Mouse (Mus musculus) small intestine, adult 2 months (tissue): ENCODE measurements around the gene P4ha2. TPM values are rescaled to one million over a fixed set of nuclear protein-coding genes. Genes with fewer than 3 reads are reported as not detected.

ENCODE experiments used
- H3K27ac ChIP-seq: fragments of 200-500 bp; 2 replicates; pipeline ENCODE4 v1.5.1; 2012; ENCODE audit warnings: low read depth, low read length, control low read depth, inconsistent platforms; ENCODE audit not compliant: insufficient read depth
- H3K27me3 ChIP-seq: fragments of 200-500 bp; 2 replicates; pipeline ENCODE4 v1.6.1; 2012; ENCODE audit warnings: mild to moderate bottlenecking, moderate library complexity, low read length, inconsistent platforms; ENCODE audit not compliant: control insufficient read depth, insufficient read depth
- H3K36me3 ChIP-seq: fragments of 200-500 bp; 2 replicates; pipeline ENCODE4 v1.6.1; 2012; ENCODE audit warnings: mild to moderate bottlenecking, low read length, control low read depth, inconsistent platforms; ENCODE audit not compliant: control insufficient read depth, insufficient read depth
- H3K4me1 ChIP-seq: fragments of 200-500 bp; 2 replicates; pipeline ENCODE4 v1.6.1; 2012; ENCODE audit warnings: low read length, inconsistent platforms, mixed read lengths; ENCODE audit not compliant: control insufficient read depth, insufficient read depth, insufficient read length
- H3K4me3 ChIP-seq: fragments of 200-500 bp; 2 replicates; pipeline ENCODE4 v1.5.1; 2012; ENCODE audit warnings: low read depth, mild to moderate bottlenecking, control low read depth, inconsistent platforms, low read length, moderate library complexity
- CTCF ChIP-seq: fragments of 200-500 bp; IDR thresholded peaks from 2 replicates; pipeline ENCODE4 v1.5.1; 2012; ENCODE audit warnings: low read depth, mild to moderate bottlenecking, control low read depth, inconsistent platforms, low read length, moderate library complexity, mixed read lengths; ENCODE audit not compliant: insufficient replicate concordance, insufficient read length; ENCODE audit errors: extremely low read depth
- POLR2A ChIP-seq: fragments of 200-500 bp; IDR thresholded peaks from 2 replicates; pipeline ENCODE4 v1.6.1; 2012; ENCODE audit warnings: low read depth, mild to moderate bottlenecking, control low read depth, inconsistent platforms, low read length, moderate library complexity
- WGBS: fragments of 180-500 bp; shearing (Covaris S2); methylation state at CpG from one replicate; pipeline ENCODE4 v1.1.7; 2018; 5-methylcytosine and 5-hydroxymethylcytosine counted together
- polyA plus RNA-seq: library from polyadenylated mRNA; depleted of rRNA; stranded (reverse); fragments of >200 nt; gene quantifications from 2 replicates; pipeline ENCODE4 v1.2.3, GENCODE M21; 2012

P4ha2 gene
- polyA plus RNA-seq, 1 experiment, result 1.5 TPM

- no peak overlapping the region for H3K4me3 ChIP-seq
- TF ChIP-seq CTCF (no peak), POLR2A (no peak)
- H3K27ac ChIP-seq, result no peak overlapping the region
- H3K4me1 ChIP-seq, result no peaks in the 10 kb centered on the region
- no peaks in the 10 kb centered on the region for H3K36me3 ChIP-seq
- no peaks in the 10 kb centered on the region; the same call in 1 of the 2 replicates for H3K27me3 ChIP-seq
Observed at GRCm38 (mm10) chr11:54156504-54156903, 56.6 kb downstream of the P4ha2 start.

DNA sequence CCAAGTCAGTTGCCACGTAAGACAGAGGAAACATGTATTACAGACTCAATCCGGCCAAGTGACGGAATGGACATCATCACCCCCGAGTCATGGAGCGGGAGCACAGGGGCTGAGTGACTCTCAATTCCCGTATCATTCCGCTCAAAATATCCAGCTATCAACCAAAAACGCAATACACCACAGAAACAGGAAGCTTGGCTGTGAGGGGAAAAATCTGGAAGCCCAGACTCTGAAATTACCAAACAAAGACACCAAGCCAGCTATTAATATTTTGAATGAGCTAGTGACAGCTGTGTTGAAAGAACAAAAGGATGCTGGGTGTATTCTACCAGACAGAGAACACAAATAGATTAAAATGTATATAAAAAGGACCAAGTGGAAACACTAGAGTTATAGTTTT is 57.7 kb downstream of the P4ha2 start:
- TF ChIP-seq POLR2A (no peak), CTCF (no peak)
- no peak overlapping the region for H3K4me3 ChIP-seq
- no peaks in the 10 kb centered on the region for H3K36me3 ChIP-seq
- H3K27me3 ChIP-seq, result no peaks in the 10 kb centered on the region; the same call in 1 of the 2 replicates
- 83% methylated on average over 8 of the region's 8 CpGs for WGBS
- no peak overlapping the region for H3K27ac ChIP-seq
- no peaks in the 10 kb centered on the region for H3K4me1 ChIP-seq

GRCm38 (mm10) chr11:54160435-54160834 is 60.5 kb downstream of the P4ha2 start:
- Histone ChIP-seq H3K27me3 (no peaks in the 10 kb centered on the region; the same call in 1 of the 2 replicates), H3K4me3 (no peak overlapping the region), H3K36me3 (no peaks in the 10 kb centered on the region), H3K4me1 (no peaks in the 10 kb centered on the region), H3K27ac (no peak overlapping the region)
- WGBS, result 73% methylated on average over 5 of the region's 5 CpGs
- TF ChIP-seq CTCF (no peak), POLR2A (no peak)

DNA sequence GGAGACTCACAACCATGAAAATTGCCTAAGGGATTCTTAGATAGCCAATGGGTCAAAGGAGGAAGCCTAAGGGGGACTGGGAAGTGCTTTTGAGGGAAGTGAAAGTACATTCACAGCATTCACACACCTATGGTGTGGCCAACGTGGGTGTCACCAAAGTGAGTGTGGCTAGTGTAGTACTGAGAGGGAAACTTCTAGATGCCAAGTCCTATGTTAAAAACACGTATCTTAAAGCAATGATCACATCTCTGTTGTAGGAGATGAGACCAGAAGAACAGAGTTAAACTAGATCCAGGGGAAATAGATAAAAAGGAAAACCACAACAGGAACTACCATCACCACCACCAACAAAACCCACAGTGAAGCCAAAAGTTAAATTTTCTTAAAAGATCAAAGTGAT is 61.0 kb downstream of the P4ha2 start:
- Histone ChIP-seq H3K36me3 (no peaks in the 10 kb centered on the region), H3K4me3 (no peak overlapping the region), H3K4me1 (no peaks in the 10 kb centered on the region), H3K27ac (no peak overlapping the region), H3K27me3 (no peaks in the 10 kb centered on the region; the same call in 1 of the 2 replicates)
- 40% methylated on average over 2 of the region's 2 CpGs for WGBS
- TF ChIP-seq CTCF (no peak), POLR2A (no peak)

DNA sequence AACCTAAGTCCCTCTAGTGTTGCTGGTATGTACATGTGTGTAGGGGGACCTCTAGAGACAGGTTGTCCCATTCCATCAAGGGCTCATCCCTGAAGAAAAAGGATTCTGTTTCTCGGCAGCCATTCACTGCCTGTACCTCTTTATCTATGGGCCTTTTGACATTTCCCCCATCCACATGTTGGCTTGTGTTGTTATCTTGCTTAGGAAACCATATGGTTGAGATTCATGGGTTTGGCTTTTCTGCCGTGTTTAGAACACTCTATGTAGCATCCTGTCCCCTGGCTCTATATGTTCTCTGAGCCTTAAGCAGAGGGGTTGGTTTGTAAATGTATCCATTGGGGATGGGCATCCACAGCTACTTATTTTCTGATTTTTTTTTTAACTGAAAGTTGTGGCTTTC is 61.6 kb downstream of the P4ha2 start:
- H3K4me1 ChIP-seq, result no peaks in the 10 kb centered on the region
- 72% methylated on average over 2 of the region's 2 CpGs for WGBS

DNA sequence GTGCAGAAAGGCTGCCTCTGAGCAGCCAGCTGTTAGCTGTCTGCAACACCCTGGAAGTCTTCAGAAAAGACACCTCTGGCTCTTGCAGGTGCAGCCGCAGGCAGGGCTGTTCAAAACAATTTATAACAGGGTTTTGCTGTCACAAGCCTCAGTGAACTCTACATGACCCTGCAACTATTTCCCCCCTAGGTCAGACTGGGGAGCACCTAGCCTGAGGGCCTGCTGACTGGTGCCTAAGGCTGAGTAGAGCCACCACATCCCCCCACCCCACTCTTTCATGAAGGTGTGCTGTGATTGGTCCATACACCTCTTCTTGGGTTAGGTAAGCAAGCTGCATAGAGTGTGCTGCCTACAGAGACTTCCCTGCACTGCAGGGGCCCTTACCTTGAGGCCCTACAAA is 63.1 kb downstream of the P4ha2 start:
- 19% methylated on average over 1 of the region's 1 CpGs for WGBS
- TF ChIP-seq CTCF, result no peak
- TF ChIP-seq POLR2A, result no peak
- Histone ChIP-seq H3K4me1 (no peaks in the 10 kb centered on the region), H3K4me3 (no peak overlapping the region), H3K36me3 (no peaks in the 10 kb centered on the region), H3K27me3 (no peaks in the 10 kb centered on the region), H3K27ac (no peak overlapping the region)

More for the DNA sequence above, 61.6 kb downstream of the P4ha2 start:
- Histone ChIP-seq H3K27me3 (no peaks in the 10 kb centered on the region; the same call in 1 of the 2 replicates), H3K36me3 (no peaks in the 10 kb centered on the region), H3K27ac (no peak overlapping the region), H3K4me3 (no peak overlapping the region)
- TF ChIP-seq POLR2A (no peak), CTCF (no peak)

DNA sequence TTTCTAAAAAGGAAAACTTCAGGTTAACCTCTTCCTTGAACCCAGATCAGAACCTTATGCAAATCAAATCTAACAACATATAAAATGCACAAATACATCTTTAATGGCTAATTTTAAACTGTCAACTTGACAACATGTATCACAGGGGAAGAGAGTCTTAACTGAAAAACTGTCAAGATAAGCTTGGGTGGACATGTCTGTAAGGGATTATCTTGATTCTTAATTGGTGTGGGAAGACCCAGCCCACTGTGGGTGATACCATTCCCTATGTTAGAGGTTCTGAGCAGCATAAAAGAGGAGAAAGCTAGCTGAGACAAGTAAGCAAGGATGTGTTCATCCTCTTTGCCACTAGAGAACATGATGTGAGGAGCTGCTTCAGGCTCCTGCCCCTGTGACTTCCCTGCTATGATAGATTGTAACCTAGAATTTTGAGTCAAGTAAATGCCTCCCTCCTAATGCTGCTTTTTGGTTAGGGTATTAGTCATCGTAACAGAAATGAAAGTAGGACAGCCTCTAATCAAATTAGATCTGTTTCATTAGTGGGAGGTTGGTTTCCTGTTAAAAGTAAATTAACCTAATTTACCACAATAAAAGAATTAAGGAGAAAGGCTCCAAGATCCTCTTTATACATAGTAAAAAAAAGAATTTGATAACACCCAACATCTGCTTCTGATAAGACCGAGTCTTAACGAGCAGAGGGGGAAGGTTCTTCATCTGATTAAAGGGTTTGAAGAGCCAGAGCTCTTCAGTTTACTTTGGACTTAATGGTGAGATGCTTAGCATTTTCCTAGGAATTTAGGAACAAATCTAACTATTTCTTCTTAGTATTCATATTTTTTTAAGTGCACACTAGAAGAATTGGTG is 69.8 kb downstream of the P4ha2 start:
- TF ChIP-seq POLR2A (no peak), CTCF (no peak)
- no peak overlapping the region for H3K4me3 ChIP-seq
- H3K36me3 ChIP-seq, result no peaks in the 10 kb centered on the region
- 31% methylated on average over 3 of the region's 3 CpGs for WGBS
- H3K4me1 ChIP-seq, result no peaks in the 10 kb centered on the region
- no peaks in the 10 kb centered on the region for H3K27me3 ChIP-seq
- H3K27ac ChIP-seq, result no peak overlapping the region
